8 mouse cellular contexts compared by ENCODE assay signal in genomic region chr9:40757685-40758270, GRCm38 (mm10). TPM values are rescaled to one million over a fixed set of nuclear protein-coding genes. Genes with fewer than 3 reads are reported as not detected.
DNase-seq lines count a peak whose midpoint lies in the region; ATAC-seq and TF ChIP-seq lines count a peak whose summit lies in the region.

No protein-coding gene starts in this region.

- H3K27ac ChIP-seq in MEL (ENCODE audit: control insufficient read depth, low read depth, low read length): no peak overlapping the region
- H3K27ac ChIP-seq in layer of hippocampus, adult 2 months: peak overlapping the region; percentile 88
- peak overlapping the region; percentile 62 for H3K27ac ChIP-seq in neural tube, embryonic 14.5 days (ENCODE audit: low read depth, low read length)

- peak; percentile 92 for ATAC-seq in neural tube, embryonic 14.5 days (ENCODE audit: low read depth)

- H3K9ac ChIP-seq in MEL (ENCODE audit: control insufficient read depth, low read depth, low read length, poor library complexity, severe bottlenecking): no peak overlapping the region
- peak overlapping the region; percentile 46 for H3K9ac ChIP-seq in neural tube, embryonic 14.5 days (replicated peaks; ENCODE audit: low read depth, low read length)

- H3K4me3 ChIP-seq in MEL (ENCODE audit: control insufficient read depth in 1 of 2, insufficient read depth in 1 of 2, low read depth in 2 of 2, low read length in 2 of 2): no peak overlapping the region
- peak overlapping the region; percentile 43 for H3K4me3 ChIP-seq in layer of hippocampus, adult 2 months
- H3K4me3 ChIP-seq in neural tube, embryonic 14.5 days (ENCODE audit: low read depth, low read length): peak overlapping the region; percentile 15; the same call in 1 of the 2 replicates

- no peak for TF ChIP-seq EP300 in MEL (IDR thresholded peaks at IDR 0.05; ENCODE audit: low read depth in 1 of 2, low read length in 2 of 2)

- peak; percentile 59 for TF ChIP-seq RAD21 in MEL (IDR thresholded peaks at IDR 0.05; ENCODE audit: low read depth, low read length)

- TF ChIP-seq CTCF in MEL (IDR thresholded peaks at IDR 0.05 in 2 of 3, conservative IDR thresholded peaks at IDR 0.05 in 1 of 3; ENCODE audit: control insufficient read depth in 1 of 3, insufficient read depth in 1 of 3, low read depth in 2 of 3, low read length in 3 of 3, poor library complexity in 1 of 3, severe bottlenecking in 1 of 3): peak; percentile 15 to 65 (median 59); a peak in 4 of 6 replicates
- TF ChIP-seq CTCF in layer of hippocampus, adult 2 months (conservative IDR thresholded peaks at IDR 0.05): peak; percentile 76

- no peaks in the 10 kb centered on the region for H3K79me2 ChIP-seq in MEL (ENCODE audit: control insufficient read depth, insufficient read depth, low read length, poor library complexity)

- H3K36me3 ChIP-seq in MEL (ENCODE audit: control insufficient read depth in 1 of 2, insufficient read depth in 2 of 2, low read length in 2 of 2): no peaks in the 10 kb centered on the region; a peak in 1 of 4 replicates
- no peaks in the 10 kb centered on the region for H3K36me3 ChIP-seq in neural tube, embryonic 14.5 days (ENCODE audit: control insufficient read depth, insufficient read depth, low read length)

- peak; percentile 68 for DNase-seq in MEL (ENCODE audit: low read depth, low spot score)
- peak; percentile 88 for DNase-seq in cerebellum, adult 11-12 months
- DNase-seq in forelimb bud, embryonic 11.5 days (ENCODE audit: low read depth, low spot score): peak; percentile 90
- DNase-seq in heart, postnatal 4 days: peak; percentile 84
- peak; percentile 81 to 87 for DNase-seq in layer of hippocampus, adult 2 months (ENCODE audit: low spot score in 2 of 2)
- peak; percentile 75 to 78 for DNase-seq in lung, adult 18-20 months
- peak; percentile 94 for DNase-seq in telencephalon, adult 2 months (ENCODE audit: low read depth, low spot score)

- H3K9me3 ChIP-seq in MEL (replicated peaks; ENCODE audit: insufficient read depth, low read length): no peaks in the 10 kb centered on the region
- H3K9me3 ChIP-seq in neural tube, embryonic 14.5 days (ENCODE audit: control insufficient read depth, low read length): no peaks in the 10 kb centered on the region

- no peaks in the 10 kb centered on the region; a peak in 1 of 4 replicates for H3K27me3 ChIP-seq in MEL (ENCODE audit: control insufficient read depth in 1 of 2, insufficient read depth in 2 of 2, low read length in 2 of 2)
- H3K27me3 ChIP-seq in neural tube, embryonic 14.5 days (ENCODE audit: control insufficient read depth, insufficient read depth, low read length): no peaks in the 10 kb centered on the region

- H3K4me2 ChIP-seq in neural tube, embryonic 14.5 days (ENCODE audit: low read depth, low read length): peak overlapping the region; percentile 46

- no peak for TF ChIP-seq POLR2A in MEL (IDR thresholded peaks at IDR 0.05; ENCODE audit: control insufficient read depth in 1 of 2, insufficient read depth in 1 of 2, low read depth in 1 of 2, low read length in 2 of 2, poor library complexity in 1 of 2)

- 12% methylated on average over 22 of the region's 22 CpGs for WGBS in neural tube, embryonic 14.5 days

- no peaks in the 10 kb centered on the region; a peak in 1 of 4 replicates for H3K4me1 ChIP-seq in MEL (ENCODE audit: control insufficient read depth in 1 of 2, insufficient read depth in 2 of 2, low read length in 2 of 2)
- H3K4me1 ChIP-seq in neural tube, embryonic 14.5 days (ENCODE audit: control insufficient read depth, insufficient read depth, low read length): peaks cover 12% of the 10 kb centered on the region

TF ChIP-seq in MEL, 35 proteins besides CTCF, POLR2A, EP300 and RAD21:
- TF ChIP-seq MAFK (IDR thresholded peaks at IDR 0.05; ENCODE audit: borderline replicate concordance, low read depth, low read length) (no peak), USF1 (IDR thresholded peaks at IDR 0.05; ENCODE audit: low read depth, low read length) (no peak), SIN3A (IDR thresholded peaks at IDR 0.05; ENCODE audit: low read length) (no peak), GATA1 (IDR thresholded peaks at IDR 0.05; ENCODE audit: low read depth, low read length) (no peak), SMC3 (IDR thresholded peaks at IDR 0.05; ENCODE audit: low read depth, low read length) (peak; percentile 37), ZKSCAN1 (IDR thresholded peaks at IDR 0.05; ENCODE audit: low read depth, low read length) (no peak), GABPA (IDR thresholded peaks at IDR 0.05; ENCODE audit: low read depth, low read length) (no peak)

RNA-seq across cellular contexts. Expression of gene Hspa8, which starts 43.0 kb away (rescaled TPM):
- total RNA-seq in MEL (2012; rRNA removed): 2,632 and 5,439 TPM in 2 replicates
- polyA plus RNA-seq in MEL (2012; ENCODE audit: insufficient read depth in 1 of 2, insufficient read length in 2 of 2, low read depth in 1 of 2, low replicate concordance in 2 of 2, missing spikeins in 1 of 2): 1,000 to 10,000 TPM in 1 of 2 experiments, 100 to 1,000 TPM in 1; 418 to 3,011 TPM
- total RNA-seq in heart, postnatal 4 days (2021): 1,000 to 10,000 TPM; 1,168 to 1,187 TPM
- 1,000 to 10,000 TPM; 2,132 to 2,154 TPM for total RNA-seq in layer of hippocampus, adult 2 months (2021)
- 2,884 and 3,125 TPM in 2 replicates for polyA plus RNA-seq in neural tube, embryonic 14.5 days (2014; fragmentation: Nextera tagmentation; extraction: Ambion mirVana)

Comparison
In these comparisons a context has a peak if more than half of its experiments do, and no peak if none do; other contexts are left out.
1. H3K4me3 ChIP-seq: peak in layer of hippocampus, adult 2 months (single experiment) and neural tube, embryonic 14.5 days (single experiment); none in MEL (0 of 2).
2. Peak in every context shown above with its lines, with median percentiles within 50 percentile points of each other: DNase-seq.